Mouse (Mus musculus) kidney, adult 2 months (tissue): ENCODE results near the gene Abr. TPM values are rescaled to one million over a fixed set of nuclear protein-coding genes. Genes with fewer than 3 reads are reported as not detected.

Experiments used
- DNase-seq: peaks from one replicate; pipeline ENCODE4 v3.0.0; 2021
- H3K27ac ChIP-seq: fragments of 200-500 bp; 2 replicates; pipeline ENCODE4 v1.5.1; 2012; ENCODE audit warnings: low read depth, low read length, control low read depth, inconsistent platforms; ENCODE audit not compliant: insufficient read depth
- H3K27me3 ChIP-seq: fragments of 200-500 bp; replicated peaks from 2 replicates; pipeline ENCODE4 v1.6.1; 2012; ENCODE audit warnings: mild to moderate bottlenecking, moderate library complexity, low read length, inconsistent platforms; ENCODE audit not compliant: control insufficient read depth, insufficient read depth
- H3K36me3 ChIP-seq: fragments of 200-500 bp; 2 replicates; pipeline ENCODE4 v1.6.1; 2012; ENCODE audit warnings: mild to moderate bottlenecking, moderate library complexity, low read length, inconsistent platforms; ENCODE audit not compliant: control insufficient read depth, insufficient read depth
- H3K4me1 ChIP-seq: fragments of 200-500 bp; 2 replicates; pipeline ENCODE4 v1.6.1; 2011; ENCODE audit warnings: low read length; ENCODE audit not compliant: control insufficient read depth, insufficient read depth
- H3K4me3 ChIP-seq: fragments of 200-500 bp; 2 replicates; pipeline ENCODE4 v1.5.1; 2011; ENCODE audit warnings: mild to moderate bottlenecking, low read depth, low read length, control low read depth; ENCODE audit not compliant: insufficient read depth
- CTCF ChIP-seq: fragments of 200-500 bp; conservative IDR thresholded peaks from 2 replicates; pipeline ENCODE4 v1.5.1; 2011; ENCODE audit warnings: low read depth, mild to moderate bottlenecking, control low read depth, low read length, moderate library complexity, mixed read lengths; ENCODE audit not compliant: insufficient read depth, insufficient read length
- POLR2A ChIP-seq: fragments of 200-500 bp; IDR thresholded peaks from one replicate; pipeline ENCODE4 v1.6.1; 2011; ENCODE audit warnings: low read depth, low read length, control low read depth
- WGBS: fragments of 180-500 bp; shearing (Covaris S2); methylation state at CpG from one replicate; pipeline ENCODE4 v1.1.7; 2018; 5-methylcytosine and 5-hydroxymethylcytosine counted together
- polyA plus RNA-seq: library from polyadenylated mRNA; depleted of rRNA; stranded (reverse); fragments of >200 nt; gene quantifications from 2 replicates; pipeline ENCODE4 v1.2.3, GENCODE M21; 2012

Gene Abr
- polyA plus RNA-seq, 1 experiment, result 33.2 TPM

- H3K36me3 ChIP-seq, result no peaks in the 10 kb centered on the region
- no peak overlapping the region for H3K27ac ChIP-seq
- no peaks in the 10 kb centered on the region for H3K27me3 ChIP-seq
- TF ChIP-seq CTCF (no peak), POLR2A (no peak)
- WGBS, result 85% methylated on average over 3 of the region's 3 CpGs
- no peaks in the 10 kb centered on the region for H3K4me1 ChIP-seq
- no peak overlapping the region for H3K4me3 ChIP-seq
- no peak for DNase-seq
Observed at GRCm38 (mm10) chr11:76537401-76537800, 84.7 kb downstream of the Abr start.

- Histone ChIP-seq H3K36me3 (no peaks in the 10 kb centered on the region), H3K4me1 (no peaks in the 10 kb centered on the region), H3K27ac (no peak overlapping the region), H3K27me3 (no peaks in the 10 kb centered on the region), H3K4me3 (no peak overlapping the region)
- 83% methylated on average over 10 of the region's 10 CpGs for WGBS
- DNase-seq, result peak; percentile 40
- TF ChIP-seq POLR2A (no peak), CTCF (peak; percentile 60)
Observed at GRCm38 (mm10) chr11:76536576-76537354, 85.3 kb downstream of the Abr start.

GRCm38 (mm10) chr11:76532001-76532400 is 90.1 kb downstream of the Abr start:
- no peaks in the 10 kb centered on the region for H3K27me3 ChIP-seq
- 87% methylated on average over 7 of the region's 7 CpGs for WGBS
- TF ChIP-seq POLR2A (no peak), CTCF (no peak)
- H3K36me3 ChIP-seq, result no peaks in the 10 kb centered on the region
- no peak overlapping the region for H3K27ac ChIP-seq
- H3K4me1 ChIP-seq, result no peaks in the 10 kb centered on the region
- DNase-seq, result no peak
- H3K4me3 ChIP-seq, result no peak overlapping the region

- Histone ChIP-seq H3K36me3 (no peaks in the 10 kb centered on the region), H3K4me3 (no peak overlapping the region), H3K27me3 (no peaks in the 10 kb centered on the region), H3K4me1 (no peaks in the 10 kb centered on the region), H3K27ac (no peak overlapping the region)
- WGBS, result 60% methylated on average over 7 of the region's 7 CpGs
- no peak for DNase-seq
- TF ChIP-seq CTCF, result no peak
- TF ChIP-seq POLR2A, result no peak
Observed at GRCm38 (mm10) chr11:76530966-76531678, 91.0 kb downstream of the Abr start.

GRCm38 (mm10) chr11:76530168-76530935 is 91.8 kb downstream of the Abr start:
- DNase-seq, result no peak
- no peak overlapping the region for H3K4me3 ChIP-seq
- no peaks in the 10 kb centered on the region for H3K27me3 ChIP-seq
- no peak overlapping the region for H3K27ac ChIP-seq
- 86% methylated on average over 15 of the region's 15 CpGs for WGBS
- TF ChIP-seq POLR2A (no peak), CTCF (no peak)
- no peaks in the 10 kb centered on the region for H3K4me1 ChIP-seq
- no peaks in the 10 kb centered on the region for H3K36me3 ChIP-seq

GRCm38 (mm10) chr11:76529352-76530141 is 92.6 kb downstream of the Abr start:
- TF ChIP-seq POLR2A (no peak), CTCF (no peak)
- Histone ChIP-seq H3K27me3 (no peaks in the 10 kb centered on the region), H3K36me3 (no peaks in the 10 kb centered on the region), H3K27ac (no peak overlapping the region), H3K4me3 (no peak overlapping the region), H3K4me1 (no peaks in the 10 kb centered on the region)
- peak; percentile 27 for DNase-seq
- 57% methylated on average over 6 of the region's 6 CpGs for WGBS
